Mouse (Mus musculus) E14TG2a.4 (cell line): ENCODE results near the gene Hist2h3c2.
A peak's percentile ranks its signal among the peaks of the same experiment; 100 is the strongest.

ENCODE experiments used
- H3K27me3 ChIP-seq: 2 replicates; pipeline ENCODE4 v1.6.1; 2014; ENCODE audit warnings: low read length, control low read depth; ENCODE audit not compliant: insufficient read depth
- H3K36me3 ChIP-seq: 2 replicates; pipeline ENCODE4 v1.6.1; 2014; ENCODE audit warnings: low read length, control low read depth; ENCODE audit not compliant: insufficient read depth
- H3K4me1 ChIP-seq: replicated peaks from 2 replicates; pipeline ENCODE4 v1.6.1; 2014; ENCODE audit warnings: low read depth, low read length, control low read depth
- H3K4me3 ChIP-seq: replicated peaks from 2 replicates; pipeline ENCODE4 v1.5.1; 2014; ENCODE audit warnings: mild to moderate bottlenecking, low read length
- H3K9me3 ChIP-seq: 2 replicates; pipeline ENCODE4 v1.6.1; 2014; ENCODE audit warnings: low read length, control low read depth
- CTCF ChIP-seq: conservative IDR thresholded peaks from 2 replicates; pipeline ENCODE4 v1.5.1; 2014; ENCODE audit warnings: low read length
- NANOG ChIP-seq: IDR thresholded peaks from 2 replicates; pipeline ENCODE4 v1.6.1; 2014; ENCODE audit warnings: borderline replicate concordance, low read length, mixed read lengths
- POU5F1 ChIP-seq: IDR thresholded peaks from 2 replicates; pipeline ENCODE4 v1.6.1; 2014; ENCODE audit warnings: low read length, borderline replicate concordance

Hist2h3c2 gene

DNA sequence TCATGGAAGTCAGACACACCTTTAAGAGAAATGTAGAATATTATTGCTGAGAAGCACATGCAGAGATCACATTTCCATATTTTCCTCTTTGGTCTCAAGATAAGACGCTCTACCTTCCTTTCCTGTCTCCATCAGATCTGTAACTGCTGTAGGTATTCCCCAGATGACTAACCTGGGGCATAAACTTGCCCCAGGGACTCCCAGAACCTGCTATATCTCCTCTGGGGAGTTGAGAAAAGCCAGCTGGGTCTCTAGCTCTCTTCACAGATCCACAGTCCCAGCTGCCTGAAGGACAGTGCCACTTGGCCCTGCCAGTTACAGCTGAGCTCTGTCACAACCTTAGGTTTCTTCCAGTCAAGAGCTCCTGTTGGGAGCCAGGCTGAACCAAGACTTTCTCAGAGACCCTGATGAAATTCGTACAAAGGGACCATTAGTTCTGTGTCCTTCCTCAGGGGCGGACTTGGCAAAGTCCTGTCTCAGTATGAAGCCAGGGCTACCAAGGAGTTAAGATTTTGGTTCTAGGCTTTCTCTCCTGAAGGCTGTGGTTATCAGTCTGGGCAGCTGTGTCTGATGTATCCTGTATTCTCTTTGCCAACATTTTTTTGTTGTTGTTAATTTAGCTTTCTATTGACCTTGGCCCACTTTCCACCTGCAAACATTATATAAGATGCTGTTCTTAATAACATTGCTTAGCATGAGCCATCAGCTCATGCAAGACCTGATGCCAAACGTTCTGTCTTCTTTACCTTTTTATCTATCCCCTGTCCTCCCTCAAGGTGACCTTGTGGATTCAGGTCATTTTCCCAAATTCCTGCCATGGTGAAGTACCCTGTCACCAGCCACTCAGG is 7.8 kb downstream of the Hist2h3c2 start:
- H3K36me3 ChIP-seq = peaks cover 11% of the 10 kb centered on the region; the same call in 1 of the 2 replicates
- TF ChIP-seq CTCF = no peak
- TF ChIP-seq POU5F1 = no peak
- no peak for TF ChIP-seq NANOG
- no peaks in the 10 kb centered on the region for H3K9me3 ChIP-seq
- no peaks in the 10 kb centered on the region for H3K27me3 ChIP-seq
- peaks cover 14% of the 10 kb centered on the region for H3K4me1 ChIP-seq
- no peak overlapping the region for H3K4me3 ChIP-seq

- Histone ChIP-seq H3K27me3 (no peaks in the 10 kb centered on the region), H3K36me3 (peaks cover 3% of the 10 kb centered on the region; the same call in 1 of the 2 replicates), H3K9me3 (no peaks in the 10 kb centered on the region), H3K4me1 (peaks cover 17% of the 10 kb centered on the region), H3K4me3 (no peak overlapping the region)
- TF ChIP-seq CTCF (no peak), POU5F1 (no peak), NANOG (no peak)
Observed at GRCm38 (mm10) chr3:96230404-96230803, 8.5 kb downstream of the Hist2h3c2 start.

DNA sequence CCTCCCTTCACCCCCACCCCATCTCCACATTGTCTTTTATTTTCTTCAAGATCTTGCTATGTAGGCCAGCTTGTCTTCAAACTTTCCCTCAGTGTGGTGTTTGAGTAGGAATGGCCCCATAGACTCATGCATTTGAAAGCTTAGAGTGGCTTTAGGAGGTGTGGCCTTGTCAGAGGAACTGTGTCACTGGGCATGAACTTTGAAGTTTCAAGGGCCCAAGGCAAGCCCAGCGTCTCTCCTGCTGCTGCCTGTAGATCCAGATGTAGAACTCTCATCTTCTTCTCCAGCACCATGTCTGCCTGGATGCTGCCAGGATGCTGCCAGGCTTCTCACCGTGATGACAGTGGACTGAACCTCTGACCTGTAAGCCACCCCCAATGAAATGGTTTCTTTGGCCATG is 10.1 kb downstream of the Hist2h3c2 start:
- Histone ChIP-seq H3K4me1 (peaks cover 20% of the 10 kb centered on the region), H3K4me3 (no peak overlapping the region), H3K36me3 (no peaks in the 10 kb centered on the region), H3K27me3 (no peaks in the 10 kb centered on the region; the same call in 1 of the 2 replicates), H3K9me3 (no peaks in the 10 kb centered on the region)
- no peak for TF ChIP-seq CTCF
- no peak for TF ChIP-seq POU5F1
- TF ChIP-seq NANOG = no peak

GRCm38 (mm10) chr3:96226695-96227648 is 12.0 kb downstream of the Hist2h3c2 start:
- peaks cover 7% of the 10 kb centered on the region; the same call in 1 of the 2 replicates for H3K27me3 ChIP-seq
- H3K4me3 ChIP-seq = no peak overlapping the region
- H3K9me3 ChIP-seq = no peaks in the 10 kb centered on the region
- no peak for TF ChIP-seq POU5F1
- TF ChIP-seq NANOG = no peak
- peaks cover 26% of the 10 kb centered on the region for H3K4me1 ChIP-seq
- H3K36me3 ChIP-seq = no peaks in the 10 kb centered on the region

DNA sequence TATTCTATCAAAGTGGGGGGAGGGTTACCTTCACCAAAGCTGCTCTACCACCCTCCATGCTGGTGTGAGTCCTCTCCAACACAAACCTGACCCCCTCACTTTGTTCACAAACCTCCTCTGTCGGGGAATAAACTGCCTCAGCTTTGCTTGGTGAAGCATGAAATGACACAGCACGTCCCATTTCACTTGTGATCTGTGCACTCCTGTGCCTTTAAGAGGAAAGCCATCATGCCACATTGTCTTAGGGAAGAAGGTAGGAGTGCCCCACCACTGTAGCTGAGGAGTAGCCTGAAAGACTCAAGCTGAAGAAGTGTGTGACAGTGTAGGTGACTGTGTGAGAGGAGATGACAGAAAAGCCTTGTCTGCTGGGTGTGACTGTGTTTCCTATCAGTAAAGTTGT is 13.5 kb downstream of the Hist2h3c2 start:
- H3K9me3 ChIP-seq = no peaks in the 10 kb centered on the region
- H3K4me1 ChIP-seq = peaks cover 36% of the 10 kb centered on the region
- H3K27me3 ChIP-seq = peaks cover 12% of the 10 kb centered on the region; the same call in 1 of the 2 replicates
- H3K36me3 ChIP-seq = no peaks in the 10 kb centered on the region
- no peak overlapping the region for H3K4me3 ChIP-seq
- TF ChIP-seq POU5F1 (no peak), CTCF (no peak), NANOG (no peak)

DNA sequence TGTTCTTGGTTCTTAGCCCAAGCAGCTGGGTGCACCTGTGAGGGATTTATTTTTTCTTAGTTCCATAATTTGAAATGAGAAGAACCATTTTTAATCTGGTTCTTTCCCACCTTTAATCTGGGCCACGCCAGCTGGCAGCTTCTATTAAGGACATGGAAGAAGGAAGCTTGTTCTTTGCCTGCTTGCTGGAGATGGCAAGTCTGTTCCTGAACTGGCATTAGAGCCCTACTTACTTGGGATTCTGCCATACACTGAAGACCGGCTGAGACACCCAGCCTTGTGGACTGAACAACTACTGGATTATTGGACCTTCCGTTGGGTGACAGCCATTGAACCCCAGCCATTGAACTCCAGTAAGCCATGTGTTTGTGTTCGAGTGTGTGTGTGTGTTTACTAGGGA is 16.2 kb downstream of the Hist2h3c2 start:
- TF ChIP-seq POU5F1 = no peak
- TF ChIP-seq CTCF = no peak
- TF ChIP-seq NANOG = no peak
- no peak overlapping the region for H3K4me3 ChIP-seq
- H3K27me3 ChIP-seq = peaks cover 12% of the 10 kb centered on the region; the same call in 1 of the 2 replicates
- peaks cover 50% of the 10 kb centered on the region for H3K4me1 ChIP-seq
- no peaks in the 10 kb centered on the region for H3K9me3 ChIP-seq
- H3K36me3 ChIP-seq = no peaks in the 10 kb centered on the region

- no peak for TF ChIP-seq NANOG
- no peak for TF ChIP-seq POU5F1
- TF ChIP-seq CTCF = no peak
- Histone ChIP-seq H3K9me3 (no peaks in the 10 kb centered on the region), H3K4me1 (peaks cover 41% of the 10 kb centered on the region), H3K27me3 (peaks cover 12% of the 10 kb centered on the region; the same call in 1 of the 2 replicates), H3K36me3 (no peaks in the 10 kb centered on the region), H3K4me3 (peak overlapping the region; percentile 84)
Observed at GRCm38 (mm10) chr3:96221640-96222038, 17.3 kb downstream of the Hist2h3c2 start.
